Mouse (Mus musculus): ENCODE data around the gene Smg9. TPM values are rescaled to one million over a fixed set of nuclear protein-coding genes. Genes with fewer than 3 reads are reported as not detected.

Smg9 gene
- polyA plus RNA-seq, 1 experiment: 8.2 TPM

- no peak overlapping the region for H3K27ac ChIP-seq (replicated peaks; ENCODE audit: low read depth, low read length)
- H3K4me3 ChIP-seq (ENCODE audit: insufficient read depth, low read depth, low read length): no peak overlapping the region
- H3K4me1 ChIP-seq (ENCODE audit: control insufficient read depth, insufficient read depth, insufficient read length, low read length): no peaks in the 10 kb centered on the region
Observed at GRCm38 (mm10) chr7:24410831-24411230, 11.4 kb downstream of the Smg9 start.

- no peak overlapping the region for H3K4me3 ChIP-seq (ENCODE audit: insufficient read depth, low read depth, low read length)
- no peak overlapping the region for H3K27ac ChIP-seq (replicated peaks; ENCODE audit: low read depth, low read length)
- no peaks in the 10 kb centered on the region for H3K4me1 ChIP-seq (ENCODE audit: control insufficient read depth, insufficient read depth, insufficient read length, low read length)
Observed at GRCm38 (mm10) chr7:24413630-24414029, 14.2 kb downstream of the Smg9 start.

GRCm38 (mm10) chr7:24415261-24415660 lies 15.8 kb downstream of the Smg9 start:
- no peaks in the 10 kb centered on the region for H3K4me1 ChIP-seq (ENCODE audit: control insufficient read depth, insufficient read depth, insufficient read length, low read length)
- no peak overlapping the region for H3K27ac ChIP-seq (replicated peaks; ENCODE audit: low read depth, low read length)
- no peak overlapping the region for H3K4me3 ChIP-seq (ENCODE audit: insufficient read depth, low read depth, low read length)

- Histone ChIP-seq H3K27ac (replicated peaks; ENCODE audit: low read depth, low read length) (no peak overlapping the region), H3K4me3 (ENCODE audit: insufficient read depth, low read depth, low read length) (no peak overlapping the region), H3K4me1 (ENCODE audit: control insufficient read depth, insufficient read depth, insufficient read length, low read length) (no peaks in the 10 kb centered on the region)
Observed at GRCm38 (mm10) chr7:24419579-24419978, 20.2 kb downstream of the Smg9 start.

GRCm38 (mm10) chr7:24421648-24422047 lies 22.2 kb downstream of the Smg9 start:
- Histone ChIP-seq H3K4me1 (ENCODE audit: control insufficient read depth, insufficient read depth, insufficient read length, low read length) (no peaks in the 10 kb centered on the region), H3K27ac (replicated peaks; ENCODE audit: low read depth, low read length) (no peak overlapping the region), H3K4me3 (ENCODE audit: insufficient read depth, low read depth, low read length) (no peak overlapping the region)

GRCm38 (mm10) chr7:24422251-24422650 lies 22.8 kb downstream of the Smg9 start:
- Histone ChIP-seq H3K27ac (replicated peaks; ENCODE audit: low read depth, low read length) (no peak overlapping the region), H3K4me3 (ENCODE audit: insufficient read depth, low read depth, low read length) (no peak overlapping the region), H3K4me1 (ENCODE audit: control insufficient read depth, insufficient read depth, insufficient read length, low read length) (no peaks in the 10 kb centered on the region)

GRCm38 (mm10) chr7:24423107-24423763 lies 23.8 kb downstream of the Smg9 start:
- no peak overlapping the region for H3K27ac ChIP-seq (replicated peaks; ENCODE audit: low read depth, low read length)
- H3K4me3 ChIP-seq (ENCODE audit: insufficient read depth, low read depth, low read length): no peak overlapping the region
- no peaks in the 10 kb centered on the region for H3K4me1 ChIP-seq (ENCODE audit: control insufficient read depth, insufficient read depth, insufficient read length, low read length)

- H3K4me3 ChIP-seq (ENCODE audit: insufficient read depth, low read depth, low read length): no peak overlapping the region
- H3K4me1 ChIP-seq (ENCODE audit: control insufficient read depth, insufficient read depth, insufficient read length, low read length): no peaks in the 10 kb centered on the region
- H3K27ac ChIP-seq (replicated peaks; ENCODE audit: low read depth, low read length): no peak overlapping the region
Observed at GRCm38 (mm10) chr7:24423956-24424732, 24.7 kb downstream of the Smg9 start.

GRCm38 (mm10) chr7:24425919-24426318 lies 26.5 kb downstream of the Smg9 start:
- H3K4me1 ChIP-seq (ENCODE audit: control insufficient read depth, insufficient read depth, insufficient read length, low read length): no peaks in the 10 kb centered on the region
- no peak overlapping the region for H3K27ac ChIP-seq (replicated peaks; ENCODE audit: low read depth, low read length)
- no peak overlapping the region for H3K4me3 ChIP-seq (ENCODE audit: insufficient read depth, low read depth, low read length)

GRCm38 (mm10) chr7:24427168-24427567 lies 27.7 kb downstream of the Smg9 start:
- Histone ChIP-seq H3K4me1 (ENCODE audit: control insufficient read depth, insufficient read depth, insufficient read length, low read length) (no peaks in the 10 kb centered on the region), H3K27ac (replicated peaks; ENCODE audit: low read depth, low read length) (no peak overlapping the region), H3K4me3 (ENCODE audit: insufficient read depth, low read depth, low read length) (no peak overlapping the region)

GRCm38 (mm10) chr7:24428725-24429124 lies 29.3 kb downstream of the Smg9 start:
- Histone ChIP-seq H3K4me3 (ENCODE audit: insufficient read depth, low read depth, low read length) (no peak overlapping the region), H3K4me1 (ENCODE audit: control insufficient read depth, insufficient read depth, insufficient read length, low read length) (no peaks in the 10 kb centered on the region), H3K27ac (replicated peaks; ENCODE audit: low read depth, low read length) (no peak overlapping the region)

GRCm38 (mm10) chr7:24429413-24430112 lies 30.1 kb downstream of the Smg9 start:
- H3K27ac ChIP-seq (replicated peaks; ENCODE audit: low read depth, low read length): no peak overlapping the region
- H3K4me3 ChIP-seq (ENCODE audit: insufficient read depth, low read depth, low read length): no peak overlapping the region

GRCm38 (mm10) chr7:24430551-24431345 lies 31.3 kb downstream of the Smg9 start:
- no peaks in the 10 kb centered on the region for H3K4me1 ChIP-seq (ENCODE audit: control insufficient read depth, insufficient read depth, insufficient read length, low read length)
- H3K4me3 ChIP-seq (ENCODE audit: insufficient read depth, low read depth, low read length): no peak overlapping the region
- no peak overlapping the region for H3K27ac ChIP-seq (replicated peaks; ENCODE audit: low read depth, low read length)

More at GRCm38 (mm10) chr7:24429413-24430112, 30.1 kb downstream of the Smg9 start:
- H3K4me1 ChIP-seq (ENCODE audit: control insufficient read depth, insufficient read depth, insufficient read length, low read length): no peaks in the 10 kb centered on the region

GRCm38 (mm10) chr7:24431713-24432112 lies 32.3 kb downstream of the Smg9 start:
- no peaks in the 10 kb centered on the region for H3K4me1 ChIP-seq (ENCODE audit: control insufficient read depth, insufficient read depth, insufficient read length, low read length)
- H3K4me3 ChIP-seq (ENCODE audit: insufficient read depth, low read depth, low read length): no peak overlapping the region

GRCm38 (mm10) chr7:24435305-24435704 lies 35.9 kb downstream of the Smg9 start:
- H3K27ac ChIP-seq (replicated peaks; ENCODE audit: low read depth, low read length): no peak overlapping the region
- no peaks in the 10 kb centered on the region for H3K4me1 ChIP-seq (ENCODE audit: control insufficient read depth, insufficient read depth, insufficient read length, low read length)
- no peak overlapping the region for H3K4me3 ChIP-seq (ENCODE audit: insufficient read depth, low read depth, low read length)

More at GRCm38 (mm10) chr7:24431713-24432112, 32.3 kb downstream of the Smg9 start:
- H3K27ac ChIP-seq (replicated peaks; ENCODE audit: low read depth, low read length): no peak overlapping the region
